Mouse (Mus musculus) testis, adult 2 months (tissue): ENCODE measurements around the gene Casp7. TPM values are rescaled to one million over a fixed set of nuclear protein-coding genes. Genes with fewer than 3 reads are reported as not detected.

Experiments used
- H3K27ac ChIP-seq: fragments of 200-500 bp; 2 replicates; pipeline ENCODE4 v1.5.1; 2012; ENCODE audit warnings: low read depth, low read length; ENCODE audit not compliant: control insufficient read depth, insufficient read depth
- H3K27me3 ChIP-seq: fragments of 200-500 bp; 2 replicates; pipeline ENCODE4 v1.6.1; 2012; ENCODE audit warnings: mild to moderate bottlenecking, low read length, moderate library complexity; ENCODE audit not compliant: control insufficient read depth, insufficient read depth
- H3K36me3 ChIP-seq: fragments of 200-500 bp; 2 replicates; pipeline ENCODE4 v1.6.1; 2012; ENCODE audit warnings: mild to moderate bottlenecking, low read length; ENCODE audit not compliant: control insufficient read depth, insufficient read depth
- H3K4me1 ChIP-seq: fragments of 200-500 bp; 2 replicates; pipeline ENCODE4 v1.6.1; 2012; ENCODE audit warnings: low read length; ENCODE audit not compliant: control insufficient read depth, insufficient read depth
- H3K4me3 ChIP-seq: fragments of 200-500 bp; 2 replicates; pipeline ENCODE4 v1.5.1; 2012; ENCODE audit warnings: low read depth, mild to moderate bottlenecking, low read length, moderate library complexity, mixed read lengths; ENCODE audit not compliant: control insufficient read depth
- CTCF ChIP-seq: fragments of 200-500 bp; IDR thresholded peaks from 2 replicates; pipeline ENCODE4 v1.5.1; 2012; ENCODE audit warnings: low read depth, mild to moderate bottlenecking, inconsistent platforms, low read length, moderate library complexity; ENCODE audit not compliant: control insufficient read depth, insufficient read depth, insufficient replicate concordance
- POLR2A ChIP-seq: fragments of 200-500 bp; IDR thresholded peaks from 2 replicates; pipeline ENCODE4 v1.6.1; 2012; ENCODE audit warnings: low read depth, mild to moderate bottlenecking, inconsistent platforms, low read length, moderate library complexity; ENCODE audit not compliant: control insufficient read depth
- polyA plus RNA-seq: library from polyadenylated mRNA; depleted of rRNA; stranded (reverse); fragments of >200 nt; gene quantifications from 2 replicates; pipeline ENCODE4 v1.2.3, GENCODE M21; 2012

The Casp7 gene
- polyA plus RNA-seq, 1 experiment: 1.7 TPM

DNA sequence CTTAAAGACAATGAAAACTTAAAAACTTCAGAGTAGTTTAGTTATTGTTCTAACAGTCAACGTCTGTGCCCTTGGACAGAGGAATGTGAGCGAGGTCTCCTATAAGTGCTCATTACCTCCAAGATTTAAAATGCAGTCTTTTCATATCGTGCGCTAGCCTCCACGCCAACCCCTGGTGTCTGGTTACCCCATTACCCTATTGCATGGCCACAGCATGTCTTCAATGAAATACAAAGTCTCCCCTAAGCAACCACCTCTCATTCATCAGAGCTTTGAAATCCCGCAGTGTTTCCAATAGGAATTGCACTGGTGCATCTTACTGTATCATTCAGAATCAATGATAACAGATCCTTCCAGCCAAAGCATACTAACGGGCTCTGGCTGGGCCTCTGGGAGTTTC, 24.7 kb upstream of the Casp7 start:
- Histone ChIP-seq H3K27ac (no peak overlapping the region), H3K27me3 (no peaks in the 10 kb centered on the region), H3K36me3 (no peaks in the 10 kb centered on the region), H3K4me1 (no peaks in the 10 kb centered on the region), H3K4me3 (no peak overlapping the region)
- no peak for TF ChIP-seq POLR2A

DNA sequence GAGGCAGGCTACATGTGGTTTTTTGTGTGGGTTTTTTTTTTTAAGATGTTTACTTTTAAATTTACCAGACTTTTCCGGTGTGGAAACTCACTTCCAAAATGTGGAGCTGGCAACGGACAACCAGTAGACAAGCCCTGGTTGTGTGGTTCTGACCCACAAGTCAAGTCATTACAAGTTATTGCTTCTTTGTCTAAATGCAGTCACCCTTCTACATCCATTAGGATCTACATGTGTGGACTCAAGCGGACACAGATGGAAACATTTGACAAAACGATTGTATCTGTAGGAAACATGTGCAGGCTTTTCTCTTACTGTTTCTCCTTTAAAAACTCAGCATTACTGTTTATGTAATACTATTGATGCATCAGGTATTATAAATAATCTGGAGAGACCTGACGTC, 23.7 kb upstream of the Casp7 start:
- Histone ChIP-seq H3K27me3 (no peaks in the 10 kb centered on the region), H3K27ac (no peak overlapping the region), H3K4me3 (no peak overlapping the region), H3K4me1 (no peaks in the 10 kb centered on the region), H3K36me3 (no peaks in the 10 kb centered on the region)
- TF ChIP-seq POLR2A (no peak), CTCF (no peak)

DNA sequence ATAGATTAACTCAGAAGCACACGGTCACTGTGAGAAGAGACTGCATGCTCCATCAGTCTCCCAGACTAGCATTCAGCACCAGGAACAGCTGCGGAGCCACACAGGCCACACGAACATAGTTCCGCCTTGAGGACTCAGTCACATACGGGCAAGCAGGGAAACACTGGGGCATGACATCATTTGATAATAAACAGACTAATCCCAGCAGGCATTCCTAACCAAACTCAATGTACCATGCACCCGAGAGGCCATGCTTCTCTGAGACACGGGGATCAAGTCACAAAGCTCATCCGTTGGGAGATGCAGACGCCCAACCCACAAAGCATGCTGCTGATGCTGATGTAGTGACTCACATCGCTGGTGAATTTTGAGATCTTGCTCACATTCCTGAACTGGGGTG, 22.9 kb upstream of the Casp7 start:
- no peaks in the 10 kb centered on the region for H3K4me1 ChIP-seq
- no peaks in the 10 kb centered on the region for H3K27me3 ChIP-seq
- no peak overlapping the region for H3K27ac ChIP-seq
- no peak for TF ChIP-seq CTCF
- TF ChIP-seq POLR2A: no peak
- no peaks in the 10 kb centered on the region for H3K36me3 ChIP-seq
- H3K4me3 ChIP-seq: no peak overlapping the region

DNA sequence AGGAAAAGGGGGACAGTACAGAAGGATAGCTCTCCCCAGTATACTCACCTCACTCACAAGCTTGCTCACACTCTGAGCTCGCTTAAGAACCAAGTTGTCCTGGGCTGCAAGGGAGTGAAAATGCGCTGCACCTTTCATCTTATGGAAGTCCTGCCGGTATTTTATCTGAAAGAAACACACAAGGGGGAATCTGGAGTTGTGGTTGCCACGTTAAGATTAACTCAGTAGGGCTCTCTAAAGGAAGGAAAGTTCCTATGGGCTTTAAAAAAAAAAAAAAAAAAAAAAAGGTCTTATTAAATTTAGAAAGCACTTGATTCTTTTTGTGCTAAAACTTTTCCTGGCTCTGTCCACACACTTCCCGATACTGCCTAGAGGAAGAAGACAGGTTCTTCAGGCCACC, 18.9 kb upstream of the Casp7 start:
- no peak overlapping the region for H3K4me3 ChIP-seq
- no peaks in the 10 kb centered on the region for H3K36me3 ChIP-seq
- no peak overlapping the region for H3K27ac ChIP-seq
- TF ChIP-seq CTCF (no peak), POLR2A (no peak)
- no peaks in the 10 kb centered on the region for H3K27me3 ChIP-seq
- no peaks in the 10 kb centered on the region for H3K4me1 ChIP-seq

DNA sequence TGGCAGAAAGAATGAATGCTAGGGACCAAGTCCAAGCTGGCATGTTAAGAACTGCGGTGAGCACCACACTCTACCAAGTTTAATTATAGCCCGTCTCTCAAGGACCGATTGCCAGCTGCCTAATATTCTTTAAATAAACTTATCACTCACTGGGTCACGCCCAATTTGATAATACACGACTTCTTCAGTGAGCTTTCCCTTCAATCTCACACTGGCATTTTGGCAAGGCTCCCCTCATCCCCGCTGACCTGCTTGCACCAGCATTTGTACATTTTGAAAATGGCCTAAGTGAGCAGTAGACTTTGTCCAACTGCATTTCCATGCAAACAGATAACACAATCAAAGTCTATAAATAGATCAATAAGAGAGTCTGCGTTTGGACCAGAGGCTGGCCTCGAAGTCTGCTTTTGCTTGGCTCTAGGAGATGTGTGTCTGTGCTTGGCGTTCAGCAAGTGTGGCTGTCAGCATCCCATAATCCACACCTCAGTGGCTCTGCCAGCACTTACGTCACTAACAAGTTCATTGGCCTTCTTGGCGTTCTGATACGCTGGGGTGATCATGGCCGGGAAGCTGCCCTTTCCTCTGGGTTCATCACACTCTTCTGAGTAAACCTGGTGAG, 18.3 kb upstream of the Casp7 start:
- Histone ChIP-seq H3K4me3 (no peak overlapping the region), H3K27ac (no peak overlapping the region)
- no peak for TF ChIP-seq POLR2A
- TF ChIP-seq CTCF: no peak

DNA sequence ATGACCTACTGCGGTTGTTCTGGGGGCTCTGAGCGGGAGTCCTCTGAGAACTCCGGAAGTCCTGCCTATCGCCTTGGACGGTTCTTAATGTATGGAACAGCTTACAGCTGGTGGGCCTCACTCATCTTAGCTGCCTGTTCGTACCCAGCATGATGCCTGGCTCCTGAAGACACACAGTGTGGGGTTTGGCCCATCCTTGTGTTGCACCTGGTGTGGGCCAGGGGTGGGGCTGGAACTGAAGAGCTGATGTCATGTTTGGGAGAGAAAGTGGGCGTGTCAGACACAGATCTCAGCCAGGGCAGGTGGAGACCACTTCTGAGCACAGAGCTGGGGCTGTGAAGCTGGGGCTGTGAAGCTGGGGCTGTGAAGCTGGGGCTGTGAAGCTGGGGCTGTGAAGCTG, 16.6 kb upstream of the Casp7 start:
- peaks cover 2% of the 10 kb centered on the region; the same call in 1 of the 2 replicates for H3K4me1 ChIP-seq
- no peak for TF ChIP-seq POLR2A
- no peak for TF ChIP-seq CTCF
- H3K27ac ChIP-seq: no peak overlapping the region
- no peaks in the 10 kb centered on the region for H3K36me3 ChIP-seq
- H3K27me3 ChIP-seq: no peaks in the 10 kb centered on the region
- H3K4me3 ChIP-seq: no peak overlapping the region

More for the DNA sequence above, 18.3 kb upstream of the Casp7 start:
- H3K4me1 ChIP-seq: peaks cover 2% of the 10 kb centered on the region; the same call in 1 of the 2 replicates
- no peaks in the 10 kb centered on the region for H3K36me3 ChIP-seq
- H3K27me3 ChIP-seq: no peaks in the 10 kb centered on the region

DNA sequence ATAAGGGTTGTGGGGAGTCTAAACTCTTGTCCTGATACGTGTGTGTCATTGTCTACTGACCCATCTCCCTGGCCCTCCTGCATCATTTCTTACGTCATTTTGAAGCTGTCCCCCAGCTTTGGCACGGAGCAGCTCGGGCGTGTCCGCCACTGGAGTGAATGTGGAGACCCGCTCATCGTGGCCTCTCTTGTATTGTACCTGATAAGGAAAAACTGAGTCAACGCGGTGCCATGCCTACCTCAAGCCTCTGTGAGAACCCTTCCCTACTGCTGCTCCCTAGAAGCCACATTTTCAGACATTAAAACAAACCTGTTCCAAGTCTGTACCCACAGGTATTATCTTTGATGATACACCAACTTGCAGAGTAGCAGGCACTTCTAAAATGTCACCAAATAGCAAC, 15.5 kb upstream of the Casp7 start:
- Histone ChIP-seq H3K4me1 (peaks cover 2% of the 10 kb centered on the region; the same call in 1 of the 2 replicates), H3K27ac (no peak overlapping the region)
- TF ChIP-seq CTCF (no peak), POLR2A (no peak)

DNA sequence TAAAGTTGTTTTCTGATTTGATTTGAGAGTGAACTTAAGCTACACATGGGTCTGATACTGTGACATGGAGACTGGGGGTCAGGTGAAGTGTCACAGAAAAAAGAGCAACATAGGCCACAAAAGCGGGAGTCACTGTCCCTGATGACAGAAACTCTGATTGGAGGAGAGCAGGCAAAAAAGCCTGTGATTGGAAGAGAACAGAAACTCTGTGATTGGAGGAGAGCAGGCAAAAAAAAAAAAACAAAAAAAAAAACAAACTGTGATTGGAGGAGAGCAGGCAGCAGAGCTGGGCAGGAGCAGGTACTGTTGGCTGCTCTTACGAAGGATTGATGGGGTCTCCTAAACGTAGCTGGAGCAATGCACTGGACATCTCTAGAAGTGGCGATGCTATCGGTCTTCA, 11.4 kb upstream of the Casp7 start:
- H3K4me3 ChIP-seq: no peak overlapping the region
- no peaks in the 10 kb centered on the region for H3K27me3 ChIP-seq
- no peak for TF ChIP-seq CTCF
- no peak for TF ChIP-seq POLR2A
- H3K27ac ChIP-seq: no peak overlapping the region
- no peaks in the 10 kb centered on the region for H3K36me3 ChIP-seq
- H3K4me1 ChIP-seq: peaks cover 2% of the 10 kb centered on the region; the same call in 1 of the 2 replicates

More for the DNA sequence above, 15.5 kb upstream of the Casp7 start:
- no peaks in the 10 kb centered on the region for H3K27me3 ChIP-seq
- H3K4me3 ChIP-seq: no peak overlapping the region
- H3K36me3 ChIP-seq: no peaks in the 10 kb centered on the region
